Mouse (Mus musculus) hindbrain, embryonic 15.5 days (tissue): ENCODE results near the gene Sh2b2. TPM values are rescaled to one million over a fixed set of nuclear protein-coding genes. Genes with fewer than 3 reads are reported as not detected.

Source experiments
- ATAC-seq: fragments of 200-750 bp; cut with Nextera tagmentation; 2 replicates; pipeline ENCODE4 v1.8.0; 2017; ENCODE audit warnings: low read depth, moderate number of reproducible peaks, moderate TSS enrichment; ENCODE audit not compliant: low FRiP score
- H3K27ac ChIP-seq: fragments of 300-500 bp; sonication (generic); replicated peaks from 2 replicates; pipeline ENCODE4 v1.5.1; 2015; ENCODE audit warnings: mild to moderate bottlenecking, inconsistent platforms
- H3K27me3 ChIP-seq: fragments of 300-500 bp; sonication (generic); 2 replicates; pipeline ENCODE4 v1.6.1; 2015; ENCODE audit warnings: control low read depth, inconsistent platforms
- H3K36me3 ChIP-seq: fragments of 300-500 bp; sonication (generic); 2 replicates; pipeline ENCODE4 v1.6.1; 2015; ENCODE audit warnings: control low read depth, inconsistent platforms
- H3K4me1 ChIP-seq: fragments of 300-500 bp; sonication (generic); replicated peaks from 2 replicates; pipeline ENCODE4 v1.6.1; 2015; ENCODE audit warnings: control low read depth, inconsistent platforms
- H3K4me2 ChIP-seq: fragments of 300-500 bp; sonication (generic); 2 replicates; pipeline ENCODE4 v1.6.1; 2015; ENCODE audit warnings: moderate library complexity, mild to moderate bottlenecking, inconsistent platforms
- H3K4me3 ChIP-seq: fragments of 300-500 bp; sonication (generic); 2 replicates; pipeline ENCODE4 v1.5.1; 2015; ENCODE audit warnings: mild to moderate bottlenecking, inconsistent platforms
- H3K9ac ChIP-seq: fragments of 300-500 bp; sonication (generic); 2 replicates; pipeline ENCODE4 v1.6.1; 2015; ENCODE audit warnings: inconsistent platforms
- H3K9me3 ChIP-seq: fragments of 300-500 bp; sonication (generic); 2 replicates; pipeline ENCODE4 v1.6.1; 2016; ENCODE audit warnings: control low read depth, inconsistent platforms
- WGBS: fragments of 180-500 bp; shearing (Covaris S2); methylation state at CpG from one replicate; pipeline ENCODE4 v1.1.7; 2015; 5-methylcytosine and 5-hydroxymethylcytosine counted together
- polyA plus RNA-seq: library from polyadenylated mRNA; unstranded; fragments of >200 nt; fragmentation: Nextera tagmentation; extraction: Ambion mirVana; gene quantifications from 2 replicates; pipeline ENCODE4 v1.2.1, GENCODE M21; 2015

Sh2b2 gene
- polyA plus RNA-seq = 23.3 and 27.1 TPM in 2 replicates

DNA sequence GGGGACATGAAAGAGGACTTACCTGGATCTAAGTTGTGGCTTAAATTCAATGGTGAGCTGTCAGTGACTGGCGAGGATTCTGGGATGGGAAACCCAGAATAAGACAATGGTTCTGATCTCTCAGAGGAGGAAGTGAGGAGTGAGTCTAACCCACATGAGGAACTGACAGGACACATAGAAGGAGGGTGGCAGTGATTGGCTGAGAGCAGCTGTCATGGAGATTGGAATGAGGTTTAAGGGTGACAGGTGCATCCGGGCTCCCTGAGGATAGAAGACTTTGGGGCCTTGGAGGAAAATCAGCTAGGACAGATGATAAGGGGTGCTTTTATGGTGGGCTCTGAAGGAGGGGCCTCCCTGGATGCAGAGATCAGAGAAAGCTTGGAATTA lies at the start of gene Sh2b2:
Gene Sh2b2 (minus strand): TSS at position 105 of the 387 bp plus-strand sequence.
- WGBS = 84% methylated on average over 2 of the region's 2 CpGs
- Histone ChIP-seq H3K36me3 (no peaks in the 10 kb centered on the region), H3K27ac (peak within 1 kb of the TSS; percentile 87), H3K4me2 (peak within 1 kb of the TSS; percentile 82), H3K9ac (peak within 1 kb of the TSS; percentile 57), H3K9me3 (no peaks in the 10 kb centered on the region), H3K4me3 (peak within 1 kb of the TSS; percentile 80), H3K27me3 (no peaks in the 10 kb centered on the region), H3K4me1 (peaks cover 29% of the 10 kb centered on the region)
- ATAC-seq = no peak

DNA sequence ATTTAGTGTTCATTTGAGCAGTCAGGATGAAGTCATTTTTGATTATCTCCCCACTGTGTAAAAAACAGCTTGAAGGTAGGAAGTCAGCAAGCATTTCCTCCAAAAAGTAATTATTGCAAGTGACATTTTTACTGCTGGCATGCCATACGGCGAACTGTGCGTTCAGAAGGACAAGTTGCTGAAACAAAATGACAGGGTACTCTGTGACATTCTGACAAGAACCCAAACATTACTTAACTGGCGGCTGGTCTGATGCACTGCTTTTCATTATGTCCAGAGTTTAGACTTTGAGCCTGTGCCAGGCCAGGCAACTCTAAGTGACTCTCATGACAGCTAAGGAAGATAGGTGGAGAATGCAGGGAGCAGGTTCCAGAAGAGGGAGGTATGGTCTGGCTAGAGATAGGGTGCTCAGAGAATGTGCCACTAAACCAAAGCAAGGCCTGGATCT lies 46.6 kb upstream of the Sh2b2 start:
- Histone ChIP-seq H3K9ac (no peak overlapping the region), H3K27me3 (no peaks in the 10 kb centered on the region), H3K4me1 (peaks cover 41% of the 10 kb centered on the region), H3K4me2 (no peak overlapping the region), H3K9me3 (no peaks in the 10 kb centered on the region), H3K27ac (peak overlapping the region; percentile 69), H3K4me3 (no peak overlapping the region), H3K36me3 (no peaks in the 10 kb centered on the region)
- 52% methylated on average over 4 of the region's 4 CpGs for WGBS
- ATAC-seq = no peak

DNA sequence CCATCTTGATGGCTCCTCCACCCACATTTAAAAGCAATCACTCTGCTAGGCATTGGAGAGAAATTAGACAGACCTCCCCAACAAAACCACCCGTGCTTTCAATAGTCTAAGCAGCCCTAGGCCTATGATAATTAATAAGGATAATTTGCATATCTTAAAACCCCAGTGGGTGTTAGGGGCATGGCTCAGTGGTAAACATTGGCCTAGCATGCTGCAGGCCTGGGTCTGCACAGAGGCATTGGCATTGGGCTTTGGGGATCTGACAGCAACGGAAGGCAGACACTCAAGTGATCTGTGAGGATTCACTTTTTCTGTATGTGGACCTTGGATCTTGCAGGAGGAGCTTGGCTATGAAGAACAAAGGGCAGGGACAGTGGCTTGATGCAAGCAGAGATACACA lies 46.0 kb upstream of the Sh2b2 start:
- Histone ChIP-seq H3K9me3 (no peaks in the 10 kb centered on the region), H3K27ac (peak overlapping the region; percentile 69), H3K36me3 (no peaks in the 10 kb centered on the region), H3K4me2 (no peak overlapping the region), H3K9ac (no peak overlapping the region), H3K27me3 (no peaks in the 10 kb centered on the region), H3K4me3 (no peak overlapping the region), H3K4me1 (peaks cover 35% of the 10 kb centered on the region)
- WGBS = 33% methylated on average over 2 of the region's 2 CpGs
- ATAC-seq = no peak

DNA sequence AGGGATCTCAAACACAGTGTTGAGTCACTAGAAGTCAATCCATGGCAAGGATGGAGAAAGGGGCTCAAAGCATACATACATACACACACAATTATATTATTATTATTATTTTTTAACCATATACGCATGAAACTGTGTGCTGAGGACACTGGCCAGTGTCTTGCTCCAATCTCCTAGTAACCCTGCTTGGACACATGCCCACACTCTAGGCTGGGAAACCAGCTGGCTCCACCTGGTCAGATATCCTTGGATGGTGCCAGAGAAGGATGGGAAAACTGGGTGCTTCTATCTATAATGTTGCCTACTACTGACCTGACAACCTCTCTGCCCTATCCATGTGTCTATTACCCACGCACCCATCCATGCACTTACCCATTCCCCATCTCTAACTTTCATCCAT lies 45.2 kb upstream of the Sh2b2 start:
- Histone ChIP-seq H3K4me3 (no peak overlapping the region), H3K9me3 (no peaks in the 10 kb centered on the region), H3K27me3 (no peaks in the 10 kb centered on the region), H3K9ac (no peak overlapping the region), H3K4me1 (peaks cover 27% of the 10 kb centered on the region), H3K36me3 (0 out of 2 replicates have a peak, but pooled peaks cover 2% of the 10 kb centered on the region), H3K4me2 (no peak overlapping the region), H3K27ac (no peak overlapping the region)
- WGBS = 100% methylated on average over 2 of the region's 2 CpGs
- no peak for ATAC-seq

DNA sequence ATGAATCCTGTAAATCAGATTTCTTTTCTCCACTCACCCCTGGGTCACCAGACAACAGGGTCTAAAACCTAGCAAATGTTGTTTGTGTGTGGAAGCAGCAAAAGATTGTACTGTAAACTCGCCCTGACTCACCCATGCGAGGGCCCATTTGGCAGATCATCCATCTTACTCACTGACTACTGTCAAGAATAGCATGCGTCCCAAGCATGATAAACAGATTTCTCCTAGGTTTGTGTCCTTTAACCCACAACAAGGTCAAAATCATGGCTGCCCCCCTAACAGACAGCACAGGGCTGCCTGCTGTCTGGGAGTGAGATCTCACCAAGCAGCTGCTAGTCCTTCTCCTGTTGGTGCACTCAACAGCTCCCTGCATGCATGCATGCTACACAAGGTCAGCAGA lies 43.4 kb upstream of the Sh2b2 start:
- WGBS = 53% methylated on average over 3 of the region's 3 CpGs
- no peak for ATAC-seq
- Histone ChIP-seq H3K9me3 (no peaks in the 10 kb centered on the region), H3K9ac (no peak overlapping the region), H3K4me3 (no peak overlapping the region), H3K4me1 (peaks cover 21% of the 10 kb centered on the region), H3K36me3 (peaks cover 14% of the 10 kb centered on the region; the same call in 1 of the 2 replicates), H3K27ac (no peak overlapping the region), H3K27me3 (no peaks in the 10 kb centered on the region), H3K4me2 (no peak overlapping the region)

DNA sequence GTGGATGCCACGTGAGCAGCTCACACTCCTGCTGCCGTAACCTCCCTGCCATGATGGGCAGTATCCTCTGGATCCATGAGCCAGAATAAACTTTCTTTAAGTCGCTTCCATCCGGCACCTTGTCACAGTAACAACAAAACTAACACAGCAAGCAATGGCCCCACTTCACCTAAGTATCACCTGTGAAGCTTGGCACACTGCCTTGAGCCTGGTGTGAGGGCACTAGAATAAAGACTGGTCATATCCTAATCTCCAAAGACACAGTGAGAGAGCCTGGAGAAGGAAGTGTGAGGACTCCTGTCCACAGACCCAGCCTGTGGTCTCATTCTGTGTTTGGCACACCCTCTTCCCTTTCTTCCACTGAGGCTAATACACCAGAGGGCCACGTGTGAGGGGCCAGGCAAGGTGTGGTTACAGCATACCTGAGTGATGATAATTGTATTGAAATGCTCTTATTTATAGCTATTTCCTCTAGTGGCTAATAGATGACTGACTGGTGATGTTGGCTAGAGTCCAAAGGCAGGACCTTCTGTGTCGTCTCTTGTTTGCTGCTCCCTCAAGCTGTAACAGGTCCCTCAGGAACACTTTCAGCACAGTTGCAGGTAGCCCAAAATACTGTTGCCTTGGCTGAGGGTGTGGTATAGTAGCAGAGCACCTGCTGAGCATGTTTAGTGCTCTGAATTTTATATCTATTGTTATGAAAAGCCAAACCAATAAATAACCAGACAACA lies 42.2 kb upstream of the Sh2b2 start:
- no peak for ATAC-seq
- peaks cover 20% of the 10 kb centered on the region for H3K4me1 ChIP-seq
- no peak overlapping the region for H3K4me2 ChIP-seq
- no peaks in the 10 kb centered on the region for H3K9me3 ChIP-seq
- 81% methylated on average over 6 of the region's 6 CpGs for WGBS
- H3K4me3 ChIP-seq = no peak overlapping the region
- no peaks in the 10 kb centered on the region for H3K27me3 ChIP-seq
- H3K27ac ChIP-seq = no peak overlapping the region
- peaks cover 20% of the 10 kb centered on the region for H3K36me3 ChIP-seq
- H3K9ac ChIP-seq = no peak overlapping the region

DNA sequence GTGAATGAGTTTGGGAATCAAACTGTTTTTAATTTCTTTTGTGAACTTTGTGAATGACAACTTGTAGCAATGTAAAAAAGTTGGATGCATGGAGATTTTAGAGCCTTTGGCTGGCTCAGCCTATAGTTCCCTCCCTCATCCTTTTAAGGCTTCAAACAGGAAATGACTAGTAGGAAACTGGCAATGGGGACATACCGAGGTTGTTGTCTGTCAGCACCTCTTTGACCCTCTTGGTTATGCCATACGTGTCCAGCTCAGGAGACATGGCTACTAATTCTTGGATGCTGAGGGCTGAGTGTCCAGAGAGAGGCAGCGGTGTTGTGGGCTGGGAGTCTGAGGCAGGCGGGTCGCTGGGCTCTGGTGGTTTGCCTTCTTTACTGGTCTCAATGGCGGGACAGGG lies 40.2 kb upstream of the Sh2b2 start:
- H3K27me3 ChIP-seq = no peaks in the 10 kb centered on the region
- H3K4me1 ChIP-seq = peaks cover under 1% of the 10 kb centered on the region; the same call in 1 of the 2 replicates
- ATAC-seq = no peak
- H3K9ac ChIP-seq = no peak overlapping the region
- H3K4me3 ChIP-seq = no peak overlapping the region
- H3K27ac ChIP-seq = no peak overlapping the region
- peaks cover 37% of the 10 kb centered on the region for H3K36me3 ChIP-seq
- 90% methylated on average over 6 of the region's 6 CpGs for WGBS
- H3K4me2 ChIP-seq = no peak overlapping the region
- no peaks in the 10 kb centered on the region for H3K9me3 ChIP-seq

DNA sequence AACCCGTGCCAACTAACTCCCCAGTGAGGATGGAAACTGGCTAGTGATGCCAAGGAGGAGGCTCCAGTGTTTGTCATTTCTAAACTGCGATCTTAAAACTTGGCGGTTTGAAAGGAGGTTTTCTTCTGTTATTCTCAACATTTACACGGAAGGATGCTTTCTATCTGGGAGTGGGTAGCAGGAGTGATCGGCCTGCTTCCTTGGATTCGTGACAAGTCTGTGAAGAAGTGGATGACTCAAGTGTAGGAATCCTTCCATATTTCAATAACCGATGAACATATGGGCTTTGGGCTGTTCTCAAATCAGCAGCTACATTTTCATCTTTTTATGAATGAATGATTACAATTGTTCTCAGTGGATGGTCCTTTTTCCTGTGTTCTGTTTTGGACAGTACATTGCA lies 38.8 kb upstream of the Sh2b2 start:
- no peak overlapping the region for H3K9ac ChIP-seq
- no peak for ATAC-seq
- peaks cover 39% of the 10 kb centered on the region for H3K36me3 ChIP-seq
- WGBS = 85% methylated on average over 7 of the region's 7 CpGs
- H3K27ac ChIP-seq = no peak overlapping the region
- H3K27me3 ChIP-seq = no peaks in the 10 kb centered on the region
- no peaks in the 10 kb centered on the region for H3K4me1 ChIP-seq
- no peaks in the 10 kb centered on the region for H3K9me3 ChIP-seq
- no peak overlapping the region for H3K4me3 ChIP-seq
- H3K4me2 ChIP-seq = no peak overlapping the region

DNA sequence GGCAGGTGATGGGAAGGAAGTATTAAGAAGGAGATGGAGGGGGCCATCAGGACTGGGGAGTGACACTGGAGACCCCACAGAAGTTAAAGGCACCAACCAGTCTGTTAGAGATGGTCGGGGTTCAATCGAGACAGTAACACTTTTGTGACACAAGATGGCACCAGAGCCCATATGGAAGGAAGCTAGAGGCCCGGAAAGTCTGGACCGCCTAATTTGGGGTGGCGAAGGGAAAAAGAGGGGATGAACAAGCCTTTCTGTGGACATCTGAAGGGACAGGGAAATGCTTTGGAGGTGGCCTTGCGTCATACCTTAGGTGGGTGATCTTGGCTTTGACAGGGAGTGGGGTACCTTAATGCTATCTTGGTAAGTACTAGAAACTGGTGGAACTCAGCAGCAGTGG lies 35.0 kb upstream of the Sh2b2 start:
- H3K9ac ChIP-seq = no peak overlapping the region
- no peak overlapping the region for H3K4me3 ChIP-seq
- no peaks in the 10 kb centered on the region for H3K4me1 ChIP-seq
- 55% methylated on average over 6 of the region's 6 CpGs for WGBS
- no peak overlapping the region for H3K27ac ChIP-seq
- peaks cover 69% of the 10 kb centered on the region for H3K36me3 ChIP-seq
- H3K27me3 ChIP-seq = no peaks in the 10 kb centered on the region
- ATAC-seq = no peak
- no peak overlapping the region for H3K4me2 ChIP-seq
- H3K9me3 ChIP-seq = no peaks in the 10 kb centered on the region

DNA sequence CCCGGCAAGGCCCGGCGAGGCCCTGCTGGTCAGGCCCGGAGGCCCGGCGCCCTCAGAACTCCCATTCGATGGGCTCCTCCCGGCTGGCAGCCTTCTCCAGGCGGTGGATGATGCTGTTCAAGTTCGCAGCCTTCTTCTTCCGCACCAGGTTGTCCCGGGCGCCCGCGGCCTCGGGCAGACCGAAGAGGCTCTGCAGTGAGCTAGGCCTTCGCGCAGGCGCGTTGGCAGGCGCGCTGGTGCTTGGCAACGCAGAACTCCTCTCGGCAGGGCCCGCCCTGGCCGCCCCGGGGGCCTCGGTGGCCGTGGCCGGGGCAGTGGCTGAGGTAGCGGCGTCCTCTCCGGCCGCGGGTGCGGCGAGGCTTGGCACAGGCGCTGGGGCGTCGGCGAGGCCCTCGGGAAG lies 28.4 kb upstream of the Sh2b2 start:
- WGBS = 89% methylated on average over 42 of the region's 43 CpGs
- Histone ChIP-seq H3K27ac (no peak overlapping the region), H3K9ac (no peak overlapping the region), H3K4me1 (0 out of 2 replicates have a peak, but pooled peaks cover 4% of the 10 kb centered on the region), H3K4me3 (no peak overlapping the region), H3K27me3 (no peaks in the 10 kb centered on the region), H3K36me3 (peaks cover 63% of the 10 kb centered on the region), H3K9me3 (no peaks in the 10 kb centered on the region), H3K4me2 (no peak overlapping the region)
- ATAC-seq = no peak

DNA sequence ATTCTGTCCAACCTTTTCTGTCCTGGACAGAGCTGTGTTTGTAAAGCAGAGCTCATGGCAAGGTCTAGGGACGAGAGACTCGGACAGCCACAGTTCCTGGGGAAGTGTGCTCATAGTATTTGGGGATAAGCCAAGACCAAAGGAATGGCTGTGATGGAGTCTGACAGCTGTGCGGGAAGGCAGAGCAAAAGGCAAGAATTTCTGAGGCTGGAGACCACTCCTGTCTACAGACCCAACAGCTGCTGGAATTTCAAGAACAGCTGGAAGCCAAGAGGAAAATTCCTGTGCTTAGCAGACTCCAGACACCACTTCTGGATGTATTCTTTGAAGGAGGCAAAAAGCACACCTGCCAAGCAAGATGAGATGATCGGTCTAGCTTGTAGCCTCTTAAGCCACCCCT lies 23.6 kb upstream of the Sh2b2 start:
- no peak overlapping the region for H3K4me3 ChIP-seq
- H3K4me2 ChIP-seq = no peak overlapping the region
- H3K27me3 ChIP-seq = no peaks in the 10 kb centered on the region
- WGBS = 82% methylated on average over 4 of the region's 4 CpGs
- no peak overlapping the region for H3K27ac ChIP-seq
- H3K36me3 ChIP-seq = peaks cover 18% of the 10 kb centered on the region
- H3K9ac ChIP-seq = no peak overlapping the region
- H3K4me1 ChIP-seq = 0 out of 2 replicates have a peak, but pooled peaks cover 4% of the 10 kb centered on the region
- H3K9me3 ChIP-seq = no peaks in the 10 kb centered on the region
- ATAC-seq = no peak

DNA sequence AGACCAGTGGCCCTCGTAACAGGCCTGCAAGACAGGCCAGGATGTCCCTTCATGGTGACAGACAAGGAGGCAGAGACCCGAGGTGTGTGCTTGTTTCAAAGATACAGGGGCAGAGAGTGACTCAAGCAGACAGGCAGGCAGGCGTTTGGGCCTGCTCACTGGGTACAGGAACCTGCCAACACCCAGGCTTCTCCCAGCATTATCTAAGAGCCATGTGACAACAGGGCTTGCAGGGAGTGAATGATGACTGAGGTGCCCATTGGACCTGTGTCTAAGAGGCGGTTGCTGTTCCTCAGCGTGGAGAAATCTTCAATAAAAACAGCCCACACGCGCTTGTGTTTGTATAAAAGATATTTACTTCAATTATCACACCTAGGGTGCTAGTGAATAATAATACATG lies 19.7 kb upstream of the Sh2b2 start:
- Histone ChIP-seq H3K4me1 (0 out of 2 replicates have a peak, but pooled peaks cover 4% of the 10 kb centered on the region), H3K4me2 (no peak overlapping the region), H3K9ac (no peak overlapping the region), H3K27me3 (no peaks in the 10 kb centered on the region), H3K36me3 (no peaks in the 10 kb centered on the region), H3K27ac (no peak overlapping the region), H3K4me3 (no peak overlapping the region), H3K9me3 (no peaks in the 10 kb centered on the region)
- ATAC-seq = no peak
- 76% methylated on average over 7 of the region's 7 CpGs for WGBS

DNA sequence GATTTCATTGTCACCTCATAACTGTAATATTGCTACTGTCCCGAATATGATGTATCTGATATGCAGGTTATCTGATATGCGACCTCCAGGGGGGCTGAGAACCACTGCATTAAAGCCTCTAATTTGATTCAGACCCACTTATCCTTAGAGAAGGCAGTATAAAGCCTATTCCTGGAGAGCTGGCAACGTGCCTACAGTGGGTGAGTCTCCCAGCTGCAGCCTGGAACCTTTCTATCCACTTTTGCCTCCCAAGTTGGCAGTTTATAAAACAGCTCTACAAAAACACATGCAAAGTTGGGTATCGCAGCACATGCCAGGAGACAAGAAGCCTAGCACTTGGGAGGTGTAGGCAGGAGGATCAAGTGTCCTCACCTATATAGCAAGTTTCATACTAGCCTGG lies 17.0 kb upstream of the Sh2b2 start:
- no peak overlapping the region for H3K4me2 ChIP-seq
- H3K36me3 ChIP-seq = no peaks in the 10 kb centered on the region
- no peaks in the 10 kb centered on the region for H3K9me3 ChIP-seq
- no peak overlapping the region for H3K9ac ChIP-seq
- no peaks in the 10 kb centered on the region for H3K4me1 ChIP-seq
- no peak overlapping the region for H3K4me3 ChIP-seq
- ATAC-seq = no peak
- 84% methylated on average over 4 of the region's 4 CpGs for WGBS
- H3K27me3 ChIP-seq = no peaks in the 10 kb centered on the region
- H3K27ac ChIP-seq = no peak overlapping the region
